Mouse (Mus musculus) lung, embryonic 14.5 days (tissue): ENCODE measurements around the gene Egfl7. TPM values are rescaled to one million over a fixed set of nuclear protein-coding genes. Genes with fewer than 3 reads are reported as not detected.

Experiments
- ATAC-seq: fragments of 200-750 bp; cut with Nextera tagmentation; 2 replicates; pipeline ENCODE4 v1.8.0; 2017; ENCODE audit warnings: mild to moderate bottlenecking, moderate TSS enrichment, moderate library complexity; ENCODE audit not compliant: insufficient read depth
- DNase-seq: peaks from one replicate; pipeline ENCODE4 v3.0.0-alpha.2; 2015
- H3K27ac ChIP-seq: fragments of 300-500 bp; sonication (generic); 2 replicates; pipeline ENCODE4 v1.5.1; 2014; ENCODE audit warnings: low read depth, mild to moderate bottlenecking, moderate library complexity
- H3K27me3 ChIP-seq: fragments of 300-500 bp; sonication (generic); 2 replicates; pipeline ENCODE4 v1.6.1; 2014; ENCODE audit warnings: low read length, control low read depth; ENCODE audit not compliant: insufficient read depth
- H3K36me3 ChIP-seq: fragments of 300-500 bp; sonication (generic); 2 replicates; pipeline ENCODE4 v1.6.1; 2014; ENCODE audit warnings: control low read depth; ENCODE audit not compliant: insufficient read depth
- H3K4me1 ChIP-seq: fragments of 300-500 bp; sonication (generic); 2 replicates; pipeline ENCODE4 v1.6.1; 2014; ENCODE audit warnings: antibody characterized with exemption, control low read depth; ENCODE audit not compliant: insufficient read depth
- H3K4me2 ChIP-seq: fragments of 300-500 bp; sonication (generic); 2 replicates; pipeline ENCODE4 v1.6.1; 2014; ENCODE audit warnings: mild to moderate bottlenecking
- H3K4me3 ChIP-seq: fragments of 300-500 bp; sonication (generic); 2 replicates; pipeline ENCODE4 v1.5.1; 2014; ENCODE audit warnings: low read depth, low read length
- H3K9ac ChIP-seq: fragments of 300-500 bp; sonication (generic); 2 replicates; pipeline ENCODE4 v1.6.1; 2014
- H3K9me3 ChIP-seq: fragments of 300-500 bp; sonication (generic); 2 replicates; pipeline ENCODE4 v1.6.1; 2016; ENCODE audit warnings: low read depth, low read length, control low read depth
- CTCF ChIP-seq: IDR thresholded peaks from 2 replicates; pipeline ENCODE4 v1.5.1; 2016; ENCODE audit warnings: antibody characterized with exemption, low read depth
- WGBS: fragments of 180-500 bp; shearing (Covaris S2); extraction: QIAGEN DNeasy Blood & Tissue Kit; methylation state at CpG from one replicate; pipeline ENCODE4 v1.1.7; 2014; 5-methylcytosine and 5-hydroxymethylcytosine counted together
- polyA plus RNA-seq: library from polyadenylated mRNA; unstranded; fragments of >200 nt; fragmentation: Nextera tagmentation; extraction: Ambion mirVana; gene quantifications from 2 replicates; pipeline ENCODE4 v1.2.1, GENCODE M21; 2014

Egfl7 gene
- polyA plus RNA-seq, 1 experiment from 2014 or later = 311 TPM

DNA sequence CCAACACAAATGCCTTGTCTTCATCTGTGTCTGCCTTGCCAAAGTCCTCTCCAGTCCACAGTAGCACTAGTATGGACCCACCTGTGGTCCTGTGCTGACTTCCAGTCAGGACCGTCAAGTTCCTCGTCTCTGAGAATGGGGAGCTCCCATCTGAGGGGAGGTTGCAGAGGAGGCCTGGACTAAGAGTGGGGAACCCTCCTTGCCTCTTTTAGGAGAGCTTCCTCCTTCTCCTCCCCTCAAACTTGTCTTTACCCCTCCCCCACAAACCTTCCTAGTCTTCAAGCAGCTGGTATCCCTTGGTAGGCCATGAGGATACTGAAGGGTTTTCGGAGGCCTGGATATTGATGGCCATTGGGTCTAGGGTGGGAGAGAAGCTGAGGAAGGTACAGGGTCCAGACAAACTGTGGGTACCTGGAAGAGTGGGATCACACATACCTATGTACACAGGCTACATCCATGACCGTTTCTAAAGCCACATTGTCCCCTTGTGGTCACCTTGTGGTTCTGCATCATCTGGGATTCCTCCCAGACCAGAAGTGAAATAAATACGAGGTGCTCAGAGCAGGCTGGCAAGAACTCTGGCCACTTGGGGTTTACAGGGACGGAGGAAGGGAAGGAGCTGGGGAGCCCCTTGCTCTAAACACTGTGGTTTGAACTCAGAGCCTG, 18.3 kb upstream of the Egfl7 start:
- no peak overlapping the region for H3K4me3 ChIP-seq
- ATAC-seq = peak; percentile 73
- H3K27ac ChIP-seq = no peak overlapping the region
- no peak overlapping the region for H3K9ac ChIP-seq
- no peaks in the 10 kb centered on the region for H3K27me3 ChIP-seq
- TF ChIP-seq CTCF = peak; percentile 100
- no peak overlapping the region for H3K4me2 ChIP-seq
- peak; percentile 84 for DNase-seq
- no peaks in the 10 kb centered on the region for H3K36me3 ChIP-seq
- 32% methylated on average over 6 of the region's 6 CpGs for WGBS
- peaks cover 7% of the 10 kb centered on the region for H3K4me1 ChIP-seq
- no peaks in the 10 kb centered on the region for H3K9me3 ChIP-seq

DNA sequence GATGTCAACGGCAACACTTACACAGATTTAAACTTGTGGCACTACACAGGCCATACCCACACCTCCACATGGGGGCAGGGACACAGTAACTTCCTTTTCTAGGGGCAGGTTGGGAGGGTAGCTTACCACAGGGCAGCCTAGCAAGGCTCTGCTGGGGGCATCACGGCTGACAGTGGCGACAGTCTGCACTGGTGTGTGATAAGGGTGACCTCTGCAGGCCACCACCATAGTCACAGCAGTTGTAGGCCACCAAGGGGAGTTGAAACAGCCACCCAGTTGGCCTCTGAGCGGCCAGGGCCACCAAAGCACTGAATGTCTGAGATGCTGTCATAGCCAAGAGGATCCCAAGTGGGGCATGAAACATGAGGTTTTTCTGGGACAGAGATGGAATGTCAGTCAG, 13.6 kb upstream of the Egfl7 start:
- Histone ChIP-seq H3K27me3 (no peaks in the 10 kb centered on the region), H3K4me3 (no peak overlapping the region), H3K27ac (no peak overlapping the region), H3K9me3 (no peaks in the 10 kb centered on the region), H3K9ac (no peak overlapping the region), H3K36me3 (no peaks in the 10 kb centered on the region), H3K4me2 (no peak overlapping the region), H3K4me1 (no peaks in the 10 kb centered on the region; the same call in 1 of the 2 replicates)
- peak; percentile 77 for TF ChIP-seq CTCF
- DNase-seq (peak; percentile 75), ATAC-seq (peak; percentile 53)
- WGBS = 15% methylated on average over 4 of the region's 4 CpGs

DNA sequence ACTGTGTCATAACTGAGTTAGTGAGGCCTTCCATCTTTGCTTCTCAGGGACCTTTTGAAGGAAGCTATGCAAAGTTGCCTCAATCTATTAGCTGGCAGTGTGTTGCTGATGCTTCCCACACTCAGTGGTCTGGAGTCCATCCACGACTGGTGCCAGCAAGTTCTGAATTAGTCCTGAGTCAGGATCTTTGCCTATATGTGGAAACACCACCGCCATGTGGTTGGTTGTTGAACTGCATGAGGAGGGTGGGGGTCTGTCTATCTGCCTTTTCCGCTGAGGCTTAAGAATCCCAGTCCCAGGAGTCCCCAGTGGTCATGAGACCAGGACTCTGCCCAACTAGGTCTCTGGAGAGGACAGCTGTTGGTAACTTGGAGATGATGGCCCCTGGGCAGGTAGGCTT, 9.8 kb upstream of the Egfl7 start:
- Histone ChIP-seq H3K27ac (peak overlapping the region; percentile 79; the same call in 1 of the 2 replicates), H3K27me3 (no peaks in the 10 kb centered on the region), H3K9ac (no peak overlapping the region), H3K9me3 (no peaks in the 10 kb centered on the region), H3K36me3 (no peaks in the 10 kb centered on the region), H3K4me2 (no peak overlapping the region; the same call in 1 of the 2 replicates), H3K4me1 (peaks cover 23% of the 10 kb centered on the region), H3K4me3 (no peak overlapping the region)
- DNase-seq (peak; percentile 83), ATAC-seq (no peak; the same call in 1 of the 2 replicates)
- peak; percentile 94 for TF ChIP-seq CTCF
- 8% methylated on average over 3 of the region's 3 CpGs for WGBS

DNA sequence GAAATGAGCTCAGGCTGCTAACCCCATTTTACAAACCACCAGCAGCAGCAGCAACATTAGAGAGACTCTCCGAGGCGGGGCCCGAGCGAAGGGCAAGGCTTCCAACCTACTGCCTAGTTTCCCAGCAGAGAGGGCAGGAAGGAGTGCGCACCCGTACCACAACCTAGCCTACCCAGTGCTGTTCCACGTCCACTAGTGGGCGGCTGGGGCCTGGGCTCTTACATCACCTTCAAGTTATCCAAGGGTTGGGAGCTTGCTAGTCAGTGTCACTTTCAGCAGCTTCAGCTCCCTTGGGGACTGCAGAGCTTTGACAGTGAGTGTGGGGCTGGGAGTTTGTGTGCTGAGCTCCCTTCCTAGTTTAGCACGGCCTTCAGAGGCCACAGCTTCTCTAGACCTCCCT, 8.4 kb upstream of the Egfl7 start:
- Histone ChIP-seq H3K4me1 (peaks cover 32% of the 10 kb centered on the region), H3K36me3 (no peaks in the 10 kb centered on the region), H3K27me3 (no peaks in the 10 kb centered on the region), H3K9me3 (no peaks in the 10 kb centered on the region), H3K27ac (peak overlapping the region; percentile 79; the same call in 1 of the 2 replicates), H3K9ac (no peak overlapping the region; the same call in 1 of the 2 replicates), H3K4me3 (no peak overlapping the region), H3K4me2 (peak overlapping the region; percentile 27)
- 75% methylated on average over 9 of the region's 9 CpGs for WGBS
- no peak; the same call in 1 of the 2 replicates for ATAC-seq
- DNase-seq = no peak
- TF ChIP-seq CTCF = no peak; the same call in 1 of the 2 replicates

DNA sequence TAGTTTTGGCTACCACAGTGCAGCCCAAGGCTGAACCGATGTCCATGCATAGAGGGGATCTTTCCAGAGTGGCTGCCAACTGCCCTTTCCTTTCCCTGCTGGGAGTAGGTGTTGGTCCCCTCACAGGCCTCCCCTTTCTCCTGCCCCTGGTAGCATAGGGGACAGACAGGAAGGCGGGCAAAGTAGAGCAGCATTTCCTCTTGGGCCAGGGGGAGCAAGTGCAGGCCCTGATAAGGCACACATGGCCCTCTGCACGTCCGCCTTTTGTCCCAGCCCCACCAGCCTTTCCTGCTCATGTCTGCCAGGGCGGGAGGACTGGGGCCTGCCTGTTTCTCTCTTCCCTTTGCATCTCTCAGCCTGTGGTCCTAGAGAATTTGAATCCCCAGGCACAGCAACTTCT, 8.0 kb upstream of the Egfl7 start:
- Histone ChIP-seq H3K4me1 (peaks cover 32% of the 10 kb centered on the region), H3K36me3 (no peaks in the 10 kb centered on the region), H3K4me2 (peak overlapping the region; percentile 27), H3K4me3 (no peak overlapping the region), H3K27ac (peak overlapping the region; percentile 79; the same call in 1 of the 2 replicates), H3K9ac (no peak overlapping the region; the same call in 1 of the 2 replicates), H3K27me3 (no peaks in the 10 kb centered on the region), H3K9me3 (no peaks in the 10 kb centered on the region)
- WGBS = 46% methylated on average over 5 of the region's 5 CpGs
- no peak for TF ChIP-seq CTCF
- ATAC-seq (peak; percentile 26; the same call in 1 of the 2 replicates), DNase-seq (peak; percentile 62)

DNA sequence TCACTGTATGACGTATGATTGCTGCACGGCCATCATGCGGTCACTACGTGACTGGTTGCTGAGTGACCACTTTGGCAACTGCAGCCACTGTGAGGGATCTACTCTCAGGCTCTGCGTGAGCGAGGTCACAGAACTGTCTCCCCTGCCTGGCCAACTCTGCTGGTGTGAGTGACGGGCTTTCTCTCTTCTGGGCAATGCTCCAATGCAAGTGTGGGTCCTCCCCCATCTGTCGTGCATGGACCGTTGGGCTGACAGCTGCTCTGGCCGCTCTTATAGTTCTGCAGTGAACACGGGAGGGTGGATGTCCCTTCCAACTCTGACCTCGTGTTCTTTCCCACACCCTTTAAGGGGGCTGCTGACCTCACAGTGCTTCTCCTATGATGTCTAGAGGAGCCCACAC, 6.4 kb upstream of the Egfl7 start:
- H3K36me3 ChIP-seq = no peaks in the 10 kb centered on the region
- peak overlapping the region; percentile 43 for H3K4me2 ChIP-seq
- no peak for TF ChIP-seq CTCF
- peak overlapping the region; percentile 71 for H3K27ac ChIP-seq
- ATAC-seq (peak; percentile 77), DNase-seq (peak; percentile 94)
- peaks cover 32% of the 10 kb centered on the region for H3K4me1 ChIP-seq
- WGBS = 23% methylated on average over 12 of the region's 12 CpGs
- 0 out of 2 replicates have a peak overlapping the region, but pooled peaks have one; percentile 12 for H3K4me3 ChIP-seq
- H3K27me3 ChIP-seq = no peaks in the 10 kb centered on the region
- no peak overlapping the region for H3K9ac ChIP-seq
- H3K9me3 ChIP-seq = no peaks in the 10 kb centered on the region

DNA sequence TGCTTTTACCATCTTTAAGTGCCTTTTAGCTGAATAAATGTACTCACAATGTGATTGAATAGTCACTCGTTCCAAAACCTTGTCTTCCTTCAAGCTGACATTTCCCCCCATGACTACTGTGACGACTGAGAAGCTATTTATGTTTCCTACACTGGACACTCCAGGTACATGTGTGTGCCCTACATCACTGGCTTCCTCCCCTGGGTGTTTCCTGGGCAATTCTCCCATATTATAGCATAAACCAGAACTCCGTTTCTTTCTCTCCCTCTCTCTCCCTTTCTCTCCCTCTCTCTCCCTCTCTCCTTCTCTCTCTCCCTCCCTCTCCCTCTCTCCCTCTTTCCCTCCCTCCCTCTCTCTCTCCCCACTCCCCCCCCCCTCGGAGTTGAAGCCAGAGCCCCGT, 6.0 kb upstream of the Egfl7 start:
- DNase-seq = no peak
- no peaks in the 10 kb centered on the region for H3K9me3 ChIP-seq
- peak overlapping the region; percentile 43 for H3K4me2 ChIP-seq
- 9% methylated on average over 5 of the region's 5 CpGs for WGBS
- H3K4me3 ChIP-seq = 0 out of 2 replicates have a peak overlapping the region, but pooled peaks have one; percentile 12
- TF ChIP-seq CTCF = no peak
- H3K27me3 ChIP-seq = no peaks in the 10 kb centered on the region
- peak; percentile 1; the same call in 1 of the 2 replicates for ATAC-seq
- H3K9ac ChIP-seq = no peak overlapping the region
- H3K4me1 ChIP-seq = peaks cover 32% of the 10 kb centered on the region
- no peaks in the 10 kb centered on the region for H3K36me3 ChIP-seq
- peak overlapping the region; percentile 71 for H3K27ac ChIP-seq
